Mouse (Mus musculus) neural tube, embryonic 15.5 days (tissue): ENCODE data around the gene Celsr1. TPM values are rescaled to one million over a fixed set of nuclear protein-coding genes. Genes with fewer than 3 reads are reported as not detected.

Experiments used
- ATAC-seq: fragments of 200-750 bp; cut with Nextera tagmentation; 2 replicates; pipeline ENCODE4 v1.8.0; 2017; ENCODE audit warnings: mild to moderate bottlenecking, moderate TSS enrichment, moderate library complexity; ENCODE audit not compliant: low FRiP score
- H3K27ac ChIP-seq: fragments of 300-500 bp; sonication (generic); replicated peaks from 2 replicates; pipeline ENCODE4 v1.5.1; 2015; ENCODE audit warnings: mild to moderate bottlenecking, inconsistent platforms
- H3K27me3 ChIP-seq: fragments of 300-500 bp; sonication (generic); replicated peaks from 2 replicates; pipeline ENCODE4 v1.6.1; 2015; ENCODE audit warnings: inconsistent platforms
- H3K36me3 ChIP-seq: fragments of 300-500 bp; sonication (generic); 2 replicates; pipeline ENCODE4 v1.6.1; 2015; ENCODE audit warnings: inconsistent platforms
- H3K4me1 ChIP-seq: fragments of 300-500 bp; sonication (generic); 2 replicates; pipeline ENCODE4 v1.6.1; 2015; ENCODE audit warnings: inconsistent platforms
- H3K4me2 ChIP-seq: fragments of 300-500 bp; sonication (generic); 2 replicates; pipeline ENCODE4 v1.6.1; 2015; ENCODE audit warnings: inconsistent platforms, mild to moderate bottlenecking, moderate library complexity
- H3K4me3 ChIP-seq: fragments of 300-500 bp; sonication (generic); replicated peaks from 2 replicates; pipeline ENCODE4 v1.5.1; 2015; ENCODE audit warnings: mild to moderate bottlenecking, inconsistent platforms
- H3K9ac ChIP-seq: fragments of 300-500 bp; sonication (generic); replicated peaks from 2 replicates; pipeline ENCODE4 v1.6.1; 2015; ENCODE audit warnings: mild to moderate bottlenecking, inconsistent platforms
- H3K9me3 ChIP-seq: fragments of 300-500 bp; sonication (generic); replicated peaks from 2 replicates; pipeline ENCODE4 v1.6.1; 2016; ENCODE audit warnings: inconsistent platforms
- WGBS: fragments of 180-500 bp; shearing (Covaris S2); methylation state at CpG from one replicate; pipeline ENCODE4 v1.1.7; 2015; ENCODE audit warnings: mixed read lengths; 5-methylcytosine and 5-hydroxymethylcytosine counted together
- polyA plus RNA-seq: library from polyadenylated mRNA; unstranded; fragments of >200 nt; fragmentation: Nextera tagmentation; extraction: Ambion mirVana; gene quantifications from 2 replicates; pipeline ENCODE4 v1.2.1, GENCODE M21; 2015

The Celsr1 gene
- polyA plus RNA-seq, 1 experiment from 2014 or later = 0.88 TPM

- Histone ChIP-seq H3K36me3 (no peaks in the 10 kb centered on the region), H3K4me2 (no peak overlapping the region), H3K27ac (0 out of 2 replicates have a peak overlapping the region, but pooled peaks have one; percentile 33), H3K9ac (no peak overlapping the region), H3K4me1 (peaks cover 14% of the 10 kb centered on the region), H3K4me3 (no peak overlapping the region), H3K27me3 (no peaks in the 10 kb centered on the region), H3K9me3 (no peaks in the 10 kb centered on the region)
- 41% methylated on average over 2 of the region's 2 CpGs for WGBS
- peak; percentile 12; the same call in 1 of the 2 replicates for ATAC-seq
These were observed 20.4 kb upstream of the Celsr1 start for GRCm38 (mm10) chr15:86053890-86054536.

DNA sequence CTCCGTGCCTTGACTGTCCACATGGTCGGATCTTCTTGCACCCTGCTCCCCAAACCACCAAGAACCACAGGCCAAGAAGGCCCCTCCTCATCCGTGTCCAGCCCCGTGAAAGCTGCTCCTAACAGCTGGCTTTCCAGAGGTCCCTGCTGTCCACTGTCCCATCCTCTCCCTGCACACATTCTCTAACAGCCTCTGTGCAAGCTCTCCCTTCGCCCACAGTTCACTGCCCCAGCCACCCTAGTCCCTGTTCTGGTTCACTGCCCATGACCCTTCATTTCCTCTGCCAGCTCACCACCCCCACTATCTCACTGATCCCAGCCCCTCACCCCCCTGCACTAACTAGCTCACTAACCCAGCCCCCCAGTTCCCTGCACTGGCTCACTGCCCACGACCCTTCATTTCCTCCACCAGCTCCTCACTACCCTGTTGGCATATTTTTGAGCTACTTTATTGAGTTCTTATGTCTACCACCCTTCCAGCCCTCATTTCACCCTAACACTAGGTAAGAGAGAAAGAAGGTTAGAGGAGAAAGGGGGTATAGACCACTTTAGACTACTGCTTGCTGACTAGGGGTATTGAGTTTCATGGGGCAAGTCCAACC is 18.4 kb upstream of the Celsr1 start:
- Histone ChIP-seq H3K27me3 (no peaks in the 10 kb centered on the region), H3K27ac (no peak overlapping the region), H3K4me2 (no peak overlapping the region), H3K9ac (no peak overlapping the region), H3K9me3 (no peaks in the 10 kb centered on the region), H3K4me1 (peaks cover 3% of the 10 kb centered on the region; the same call in 1 of the 2 replicates), H3K4me3 (no peak overlapping the region), H3K36me3 (no peaks in the 10 kb centered on the region)
- no peak for ATAC-seq
- WGBS = 67% methylated on average over 6 of the region's 6 CpGs

- Histone ChIP-seq H3K9ac (no peak overlapping the region), H3K36me3 (no peaks in the 10 kb centered on the region), H3K27ac (no peak overlapping the region), H3K9me3 (no peaks in the 10 kb centered on the region), H3K4me3 (no peak overlapping the region), H3K4me1 (peaks cover 3% of the 10 kb centered on the region; the same call in 1 of the 2 replicates), H3K27me3 (no peaks in the 10 kb centered on the region), H3K4me2 (no peak overlapping the region)
- WGBS = 88% methylated on average over 10 of the region's 10 CpGs
- ATAC-seq = no peak
These were observed 17.6 kb upstream of the Celsr1 start for GRCm38 (mm10) chr15:86051152-86051551.

DNA sequence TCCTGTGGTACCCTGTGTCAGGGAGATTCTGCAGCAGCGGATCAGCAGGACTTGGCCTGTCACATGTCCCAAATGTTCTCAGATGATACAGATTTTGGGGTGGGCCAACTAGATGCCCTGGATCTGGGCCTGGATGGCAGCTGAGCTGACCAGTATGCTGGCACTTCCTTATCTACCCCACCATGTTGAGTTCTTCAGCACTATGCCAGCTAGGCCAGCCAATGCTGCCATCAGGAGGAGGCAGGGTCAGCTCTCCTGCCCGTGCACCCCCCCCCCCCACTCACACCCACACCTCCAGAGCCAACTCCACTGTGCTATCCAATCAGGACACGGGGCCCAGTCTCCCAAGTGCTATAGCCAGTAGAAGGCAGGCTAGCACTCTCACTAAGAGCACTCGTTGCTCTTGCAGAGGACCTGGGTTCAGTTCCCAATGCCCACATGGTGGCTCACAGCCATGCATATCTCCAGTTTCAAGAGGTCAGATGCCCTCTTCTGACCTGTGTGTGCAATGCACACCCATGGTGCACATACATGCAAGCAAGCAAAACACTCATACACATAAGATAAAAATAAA is 16.7 kb upstream of the Celsr1 start:
- WGBS = 86% methylated on average over 4 of the region's 4 CpGs
- no peak overlapping the region for H3K4me2 ChIP-seq
- H3K4me1 ChIP-seq = peaks cover 3% of the 10 kb centered on the region; the same call in 1 of the 2 replicates
- no peak overlapping the region for H3K27ac ChIP-seq
- no peak for ATAC-seq
- no peak overlapping the region for H3K9ac ChIP-seq
- H3K27me3 ChIP-seq = no peaks in the 10 kb centered on the region
- no peak overlapping the region for H3K4me3 ChIP-seq
- no peaks in the 10 kb centered on the region for H3K36me3 ChIP-seq
- no peaks in the 10 kb centered on the region for H3K9me3 ChIP-seq

- 87% methylated on average over 3 of the region's 3 CpGs for WGBS
- ATAC-seq = no peak
- no peaks in the 10 kb centered on the region for H3K27me3 ChIP-seq
These were observed 15.9 kb upstream of the Celsr1 start for GRCm38 (mm10) chr15:86049510-86049909.

DNA sequence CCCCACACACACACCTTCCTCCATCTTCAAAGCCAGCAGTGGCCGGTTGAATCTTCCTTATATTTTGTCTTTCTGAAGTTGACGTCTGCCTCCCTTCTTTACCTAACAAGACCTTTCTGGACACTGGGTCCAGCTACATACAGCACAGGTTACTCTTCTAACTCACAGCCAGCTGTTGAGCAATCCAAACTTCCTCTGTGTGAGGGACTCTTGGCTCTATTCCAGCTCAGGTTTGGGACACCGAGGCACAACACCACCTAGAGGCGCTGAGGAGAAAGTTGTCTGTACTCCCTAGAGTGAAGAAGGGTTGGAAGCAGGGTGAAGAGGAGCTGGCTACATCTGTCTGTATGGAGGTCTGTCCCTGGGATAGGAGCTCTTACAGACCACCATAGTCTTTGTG is 8.8 kb upstream of the Celsr1 start:
- Histone ChIP-seq H3K9me3 (no peaks in the 10 kb centered on the region), H3K4me2 (no peak overlapping the region), H3K27ac (no peak overlapping the region), H3K9ac (no peak overlapping the region), H3K36me3 (no peaks in the 10 kb centered on the region), H3K4me1 (no peaks in the 10 kb centered on the region; the same call in 1 of the 2 replicates), H3K4me3 (no peak overlapping the region), H3K27me3 (peaks cover 11% of the 10 kb centered on the region; the same call in 1 of the 2 replicates)
- WGBS = 51% methylated on average over 4 of the region's 4 CpGs
- no peak for ATAC-seq

More at GRCm38 (mm10) chr15:86049510-86049909, 15.9 kb upstream of the Celsr1 start:
- H3K27ac ChIP-seq = no peak overlapping the region
- H3K4me3 ChIP-seq = no peak overlapping the region
- no peaks in the 10 kb centered on the region for H3K36me3 ChIP-seq
- no peak overlapping the region for H3K9ac ChIP-seq
- peaks cover 3% of the 10 kb centered on the region; the same call in 1 of the 2 replicates for H3K4me1 ChIP-seq
- no peak overlapping the region for H3K4me2 ChIP-seq
- H3K9me3 ChIP-seq = no peaks in the 10 kb centered on the region

- no peak for ATAC-seq
- Histone ChIP-seq H3K36me3 (no peaks in the 10 kb centered on the region), H3K4me3 (no peak overlapping the region), H3K4me2 (no peak overlapping the region), H3K9ac (no peak overlapping the region), H3K27ac (no peak overlapping the region), H3K4me1 (no peaks in the 10 kb centered on the region; the same call in 1 of the 2 replicates), H3K9me3 (no peaks in the 10 kb centered on the region), H3K27me3 (peaks cover 11% of the 10 kb centered on the region; the same call in 1 of the 2 replicates)
- 89% methylated on average over 5 of the region's 5 CpGs for WGBS
These were observed 7.8 kb upstream of the Celsr1 start for GRCm38 (mm10) chr15:86041421-86041820.

DNA sequence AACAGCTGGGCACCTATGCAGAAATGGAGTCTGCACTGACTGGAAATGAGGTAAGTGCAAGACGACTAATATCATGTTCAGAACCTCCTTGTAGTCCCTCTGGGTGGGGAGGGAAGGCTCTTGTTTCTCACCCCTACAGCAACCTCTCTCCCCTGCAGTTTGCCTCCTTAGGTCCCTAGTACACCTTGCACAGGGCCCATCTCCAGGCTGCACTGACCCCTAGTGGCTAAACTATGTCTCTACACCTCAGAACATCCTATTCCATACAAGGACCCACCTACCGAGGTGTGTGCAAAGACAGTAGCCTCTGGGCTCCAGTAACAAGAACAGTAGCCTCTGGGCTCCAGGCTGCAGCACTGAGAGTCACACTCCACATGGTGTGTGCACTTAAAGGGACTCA is 5.2 kb upstream of the Celsr1 start:
- no peaks in the 10 kb centered on the region for H3K36me3 ChIP-seq
- H3K4me2 ChIP-seq = no peak overlapping the region
- peaks cover 31% of the 10 kb centered on the region for H3K27me3 ChIP-seq
- no peak overlapping the region for H3K4me3 ChIP-seq
- no peak overlapping the region for H3K9ac ChIP-seq
- 0% methylated on average over 2 of the region's 2 CpGs for WGBS
- H3K4me1 ChIP-seq = peaks cover 8% of the 10 kb centered on the region
- no peaks in the 10 kb centered on the region for H3K9me3 ChIP-seq
- peak; percentile 75 for ATAC-seq
- no peak overlapping the region for H3K27ac ChIP-seq

DNA sequence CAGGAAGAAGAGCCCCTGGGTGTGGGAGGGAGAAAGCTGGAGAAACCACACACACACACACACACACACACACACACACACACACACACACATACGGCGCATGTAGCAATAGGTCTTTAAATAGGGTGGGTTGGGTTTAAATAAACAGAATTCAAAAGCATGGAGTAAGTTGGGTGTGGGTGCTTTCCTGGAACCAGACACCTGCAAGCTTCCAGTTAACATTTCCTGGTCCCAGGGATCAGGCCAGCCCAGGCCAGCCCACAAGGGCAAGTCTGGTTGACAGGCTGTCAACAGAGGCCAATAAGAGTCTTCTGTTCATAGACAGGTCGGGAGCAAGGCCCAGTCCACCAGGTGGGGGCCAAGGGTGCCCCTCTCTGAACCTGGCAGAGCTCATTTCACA is 2.3 kb upstream of the Celsr1 start:
- Histone ChIP-seq H3K27ac (no peak overlapping the region), H3K9ac (no peak overlapping the region), H3K4me2 (no peak overlapping the region), H3K9me3 (no peaks in the 10 kb centered on the region), H3K36me3 (no peaks in the 10 kb centered on the region), H3K4me3 (no peak overlapping the region), H3K27me3 (peaks cover 44% of the 10 kb centered on the region), H3K4me1 (peaks cover 22% of the 10 kb centered on the region)
- no peak for ATAC-seq
- WGBS = 79% methylated on average over 3 of the region's 3 CpGs

- no peak overlapping the region for H3K9ac ChIP-seq
These were observed 1.3 kb upstream of the Celsr1 start for GRCm38 (mm10) chr15:86034781-86035360.

GRCm38 (mm10) chr15:86034021-86034523 is 495 bp upstream of the Celsr1 start:
- peaks cover 39% of the 10 kb centered on the region for H3K27me3 ChIP-seq
- peak; percentile 68 for ATAC-seq
- peak overlapping the region; percentile 37 for H3K9ac ChIP-seq
- peak overlapping the region; percentile 54 for H3K27ac ChIP-seq
- H3K9me3 ChIP-seq = no peaks in the 10 kb centered on the region
- H3K36me3 ChIP-seq = no peaks in the 10 kb centered on the region
- H3K4me3 ChIP-seq = peak overlapping the region; percentile 49
- H3K4me1 ChIP-seq = peaks cover 22% of the 10 kb centered on the region
- under 1% methylated on average over 40 of the region's 44 CpGs for WGBS
- H3K4me2 ChIP-seq = peak overlapping the region; percentile 90

More at GRCm38 (mm10) chr15:86034781-86035360, 1.3 kb upstream of the Celsr1 start:
- Histone ChIP-seq H3K4me2 (peak overlapping the region; percentile 90), H3K27ac (no peak overlapping the region), H3K4me1 (peaks cover 22% of the 10 kb centered on the region), H3K36me3 (no peaks in the 10 kb centered on the region), H3K4me3 (peak overlapping the region; percentile 49), H3K27me3 (peaks cover 44% of the 10 kb centered on the region), H3K9me3 (no peaks in the 10 kb centered on the region)
- WGBS = 5% methylated on average over 12 of the region's 12 CpGs
- ATAC-seq = no peak
